Mouse (Mus musculus) adrenal gland, postnatal 25 days (tissue): ENCODE data around the gene Exoc3l4. TPM values are rescaled to one million over a fixed set of nuclear protein-coding genes. Genes with fewer than 3 reads are reported as not detected.

Experiments used
- DNase-seq: peaks from one replicate; pipeline ENCODE4 v3.0.0; 2021; ENCODE audit warnings: mixed read lengths
- total RNA-seq: library from RNA; stranded (reverse); gene quantifications from 2 replicates; pipeline ENCODE4 v1.2.3, GENCODE M21; 2021

Exoc3l4 gene
- total RNA-seq, 1 experiment from 2014 or later: 4.4 TPM

GRCm38 (mm10) chr12:111434745-111435327, 18.0 kb downstream of the Exoc3l4 start:
- DNase-seq: no peak

- DNase-seq: no peak
These were observed 19.4 kb downstream of the Exoc3l4 start for GRCm38 (mm10) chr12:111436170-111436569.

- DNase-seq: no peak
These were observed 19.8 kb downstream of the Exoc3l4 start for GRCm38 (mm10) chr12:111436640-111437039.

GRCm38 (mm10) chr12:111437222-111437900, 20.5 kb downstream of the Exoc3l4 start:
- peak; percentile 50 for DNase-seq

- DNase-seq: no peak
These were observed 22.0 kb downstream of the Exoc3l4 start for GRCm38 (mm10) chr12:111438850-111439249.

- no peak for DNase-seq
These were observed 24.0 kb downstream of the Exoc3l4 start for GRCm38 (mm10) chr12:111440701-111441373.

- DNase-seq: no peak
These were observed 24.7 kb downstream of the Exoc3l4 start for GRCm38 (mm10) chr12:111441523-111441922.

GRCm38 (mm10) chr12:111442309-111443010, 25.6 kb downstream of the Exoc3l4 start, which contains the start of gene Tnfaip2:
Gene Tnfaip2, plus strand, starts transcription at chr12:111442469.
- peak; percentile 86 for DNase-seq

GRCm38 (mm10) chr12:111443011-111443870, 26.4 kb downstream of the Exoc3l4 start:
- DNase-seq: no peak

GRCm38 (mm10) chr12:111443921-111444831, 27.4 kb downstream of the Exoc3l4 start:
- DNase-seq: no peak

GRCm38 (mm10) chr12:111445161-111445889, 28.5 kb downstream of the Exoc3l4 start:
- no peak for DNase-seq

- no peak for DNase-seq
These were observed 29.2 kb downstream of the Exoc3l4 start for GRCm38 (mm10) chr12:111445890-111446613.

GRCm38 (mm10) chr12:111446745-111447144, 29.9 kb downstream of the Exoc3l4 start:
- DNase-seq: no peak

- DNase-seq: no peak
These were observed 30.5 kb downstream of the Exoc3l4 start for GRCm38 (mm10) chr12:111447350-111447749.

GRCm38 (mm10) chr12:111447898-111448760, 31.3 kb downstream of the Exoc3l4 start:
- no peak for DNase-seq

- peak; percentile 62 for DNase-seq
These were observed 32.3 kb downstream of the Exoc3l4 start for GRCm38 (mm10) chr12:111448931-111449705.

- DNase-seq: peak; percentile 47
These were observed 33.5 kb downstream of the Exoc3l4 start for GRCm38 (mm10) chr12:111450359-111450758.
